Mouse (Mus musculus): ENCODE data around the gene Abcb8.
A peak's percentile ranks its signal among the peaks of the same experiment; 100 is the strongest.

The Abcb8 gene

GRCm38 (mm10) chr5:24426556-24427284 lies 33.3 kb downstream of the Abcb8 start:
- no peak for DNase-seq

- DNase-seq, result no peak
Observed at GRCm38 (mm10) chr5:24427285-24427633, 33.8 kb downstream of the Abcb8 start.

- DNase-seq, result peak; percentile 90 to 91
Observed at GRCm38 (mm10) chr5:24427981-24428402, 34.5 kb downstream of the Abcb8 start.

- peak in 1 of 2 experiments; percentile 28 for DNase-seq
Observed at GRCm38 (mm10) chr5:24428596-24428995, 35.1 kb downstream of the Abcb8 start.

GRCm38 (mm10) chr5:24433993-24434392 lies 40.5 kb downstream of the Abcb8 start:
- DNase-seq, result no peak

GRCm38 (mm10) chr5:24441187-24441586 lies 47.7 kb downstream of the Abcb8 start:
- DNase-seq, result no peak

- no peak for DNase-seq
Observed at GRCm38 (mm10) chr5:24442029-24442428, 48.6 kb downstream of the Abcb8 start.

- no peak for DNase-seq
Observed at GRCm38 (mm10) chr5:24443204-24443603, 49.7 kb downstream of the Abcb8 start.

GRCm38 (mm10) chr5:24443927-24444326 lies 50.5 kb downstream of the Abcb8 start:
- no peak for DNase-seq

GRCm38 (mm10) chr5:24444746-24445427 lies 51.4 kb downstream of the Abcb8 start, which contains the start of gene Fastk:
Fastk (minus strand) TSS chr5:24445287.
- peak; percentile 94 to 99 for DNase-seq

- DNase-seq, result no peak
Observed at GRCm38 (mm10) chr5:24445428-24446080, 52.1 kb downstream of the Abcb8 start.

- no peak for DNase-seq
Observed at GRCm38 (mm10) chr5:24446630-24447029, 53.2 kb downstream of the Abcb8 start.

- DNase-seq, result peak; percentile 91 to 93
Observed at GRCm38 (mm10) chr5:24447624-24448298, 54.3 kb downstream of the Abcb8 start, which contains the start of gene Tmub1. Tmub1 (minus strand) TSS chr5:24447854.

- peak; percentile 90 to 92 for DNase-seq
Observed at GRCm38 (mm10) chr5:24451264-24452029, 58.0 kb downstream of the Abcb8 start.

GRCm38 (mm10) chr5:24452030-24452690 lies 58.7 kb downstream of the Abcb8 start, which contains the start of gene Agap3:
Agap3 (plus strand) TSS chr5:24452177.
- DNase-seq, result peak in 1 of 2 experiments; percentile 50

- peak in 1 of 2 experiments; percentile 34 for DNase-seq
Observed at GRCm38 (mm10) chr5:24452691-24453233, 59.3 kb downstream of the Abcb8 start.

- DNase-seq, result no peak
Observed at GRCm38 (mm10) chr5:24453283-24453984, 60.0 kb downstream of the Abcb8 start.

GRCm38 (mm10) chr5:24453985-24454303 lies 60.5 kb downstream of the Abcb8 start:
- no peak for DNase-seq

GRCm38 (mm10) chr5:24455076-24455475 lies 61.6 kb downstream of the Abcb8 start:
- no peak for DNase-seq

- no peak for DNase-seq
Observed at GRCm38 (mm10) chr5:24455613-24456012, 62.1 kb downstream of the Abcb8 start.
